Mouse (Mus musculus) bone marrow macrophage, adult 2 months (primary cell): ENCODE data around the gene Ermap. TPM values are rescaled to one million over a fixed set of nuclear protein-coding genes. Genes with fewer than 3 reads are reported as not detected.
A peak's percentile ranks its signal among the peaks of the same experiment; 100 is the strongest.

Experiments
- H3K27ac ChIP-seq: 2 replicates; pipeline ENCODE4 v1.5.1; 2012; ENCODE audit warnings: low read depth, low read length; ENCODE audit not compliant: insufficient read depth
- H3K4me1 ChIP-seq: 2 replicates; pipeline ENCODE4 v1.6.1; 2012; ENCODE audit warnings: low read length; ENCODE audit not compliant: control insufficient read depth, insufficient read depth
- H3K4me3 ChIP-seq: 2 replicates; pipeline ENCODE4 v1.5.1; 2012; ENCODE audit warnings: mild to moderate bottlenecking, low read length, moderate library complexity; ENCODE audit not compliant: insufficient read depth
- CTCF ChIP-seq: IDR thresholded peaks from 2 replicates; pipeline ENCODE4 v1.5.1; 2012; ENCODE audit warnings: low read depth, mild to moderate bottlenecking, low read length, moderate library complexity
- POLR2A ChIP-seq: IDR thresholded peaks from 2 replicates; pipeline ENCODE4 v1.6.1; 2012; ENCODE audit warnings: mild to moderate bottlenecking, low read depth, low read length, borderline replicate concordance
- polyA plus RNA-seq: library from polyadenylated mRNA; stranded (reverse); fragments of >200 nt; gene quantifications from 2 replicates; pipeline ENCODE4 v1.2.4, GENCODE M21; 2012; ENCODE audit not compliant: missing spikeins, insufficient read depth, insufficient read length

The Ermap gene
- polyA plus RNA-seq, 1 experiment, result 0.68 TPM

DNA sequence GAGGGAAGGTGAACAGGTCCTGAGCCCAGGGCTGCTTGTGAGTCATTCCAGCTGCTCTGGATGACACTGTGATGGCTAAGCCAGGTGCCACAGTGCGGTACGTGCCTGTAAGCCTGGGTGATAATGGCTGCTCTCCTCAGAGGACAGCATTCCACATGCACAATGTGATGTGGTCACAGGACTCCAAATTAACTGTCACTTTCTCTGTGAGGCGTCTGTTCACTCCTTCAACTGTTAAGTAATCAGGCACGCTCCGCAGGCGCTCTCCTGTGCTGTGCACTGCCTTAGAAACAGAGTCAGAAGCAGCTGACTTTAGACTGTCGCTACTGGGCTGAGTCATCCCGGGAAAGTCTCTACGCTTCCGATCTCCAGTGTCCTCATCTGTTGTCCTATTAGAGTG is 48.6 kb downstream of the Ermap start:
- Histone ChIP-seq H3K4me3 (no peak overlapping the region), H3K4me1 (no peaks in the 10 kb centered on the region), H3K27ac (no peak overlapping the region)
- TF ChIP-seq POLR2A, result no peak
- no peak for TF ChIP-seq CTCF

DNA sequence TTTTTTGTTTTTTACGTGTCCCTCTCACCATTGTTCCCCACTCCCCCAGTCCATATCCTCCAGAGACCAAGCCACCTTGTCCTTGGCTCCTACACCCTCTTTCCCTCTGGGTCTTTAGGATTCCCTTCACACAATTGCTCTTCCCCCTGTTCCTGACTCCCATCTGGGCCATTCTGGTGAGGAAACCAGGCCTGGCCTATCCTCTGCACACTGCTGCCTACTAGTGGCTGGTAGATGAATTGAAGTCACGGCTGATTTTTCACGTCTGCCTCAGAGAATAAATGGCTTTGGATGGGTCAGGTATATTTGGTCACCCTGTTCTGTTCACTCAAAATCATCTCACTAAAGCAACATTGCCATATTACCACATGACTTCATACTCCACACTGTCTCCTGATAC is 49.7 kb downstream of the Ermap start:
- H3K4me3 ChIP-seq, result no peak overlapping the region
- TF ChIP-seq POLR2A (no peak), CTCF (peak; percentile 84)
- H3K27ac ChIP-seq, result no peak overlapping the region
- no peaks in the 10 kb centered on the region for H3K4me1 ChIP-seq

DNA sequence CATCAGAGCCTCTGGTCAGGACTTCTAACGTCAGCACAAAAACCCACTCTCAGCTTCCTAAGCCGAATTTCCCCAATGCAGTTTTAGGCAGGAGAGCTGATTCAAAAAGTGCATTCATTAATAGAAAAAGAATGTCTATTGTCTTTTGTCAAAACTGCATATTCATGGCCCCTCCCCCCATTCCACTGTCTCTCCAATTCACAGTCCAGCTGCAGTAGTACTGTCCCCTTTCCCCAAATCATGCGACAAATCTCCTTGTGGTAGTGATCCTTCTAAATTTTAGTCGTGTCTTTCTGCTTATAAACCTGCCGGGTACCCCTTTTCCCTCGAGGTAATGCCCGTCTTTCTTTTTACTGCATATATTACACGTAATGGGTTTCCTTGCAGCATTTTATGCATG is 51.0 kb downstream of the Ermap start:
- Histone ChIP-seq H3K4me1 (no peaks in the 10 kb centered on the region), H3K4me3 (no peak overlapping the region), H3K27ac (no peak overlapping the region)
- TF ChIP-seq CTCF (no peak), POLR2A (no peak)

DNA sequence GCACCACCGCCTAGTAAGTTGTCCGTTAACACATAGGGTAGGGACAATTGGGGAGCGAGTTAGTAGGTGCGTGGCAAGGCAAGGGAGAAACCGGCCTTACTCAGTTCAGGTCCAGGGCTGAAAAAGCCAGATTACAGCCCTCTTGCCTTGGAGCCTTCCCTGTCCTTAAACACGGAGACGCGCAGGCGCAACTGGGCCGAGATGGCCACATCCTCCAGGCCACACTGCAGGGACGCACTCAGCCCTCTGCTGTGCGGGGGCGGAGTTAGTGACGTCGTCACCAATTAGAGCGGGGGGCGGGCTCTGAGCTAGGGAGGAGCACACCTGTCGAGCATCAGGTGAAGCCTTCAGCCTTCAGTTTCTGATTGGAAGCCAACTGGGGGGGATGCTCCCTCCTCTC is 51.6 kb downstream of the Ermap start:
- Histone ChIP-seq H3K27ac (no peak overlapping the region), H3K4me3 (no peak overlapping the region), H3K4me1 (no peaks in the 10 kb centered on the region)
- TF ChIP-seq CTCF (no peak), POLR2A (no peak)

DNA sequence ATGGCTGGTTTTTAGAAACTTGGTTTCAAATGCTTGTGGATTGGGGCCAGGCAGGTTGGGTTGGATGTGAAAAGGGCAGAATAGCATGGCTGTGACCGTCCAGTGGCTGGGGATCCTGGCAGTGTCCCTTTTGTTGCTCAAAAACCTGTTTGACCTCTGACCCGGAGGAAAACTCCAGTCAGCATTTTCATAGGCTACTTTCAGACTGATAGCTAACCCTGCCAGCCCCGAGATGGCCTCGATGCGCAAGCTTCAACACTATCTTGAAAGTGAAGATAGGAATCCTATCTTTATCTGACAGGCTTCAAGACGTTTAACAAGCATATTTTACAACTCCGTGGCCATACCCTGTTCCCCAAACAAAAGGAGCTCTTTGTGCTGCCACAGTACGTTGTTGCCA is 52.5 kb downstream of the Ermap start:
- Histone ChIP-seq H3K4me3 (no peak overlapping the region), H3K4me1 (no peaks in the 10 kb centered on the region)
- TF ChIP-seq CTCF, result no peak
- TF ChIP-seq POLR2A, result no peak

DNA sequence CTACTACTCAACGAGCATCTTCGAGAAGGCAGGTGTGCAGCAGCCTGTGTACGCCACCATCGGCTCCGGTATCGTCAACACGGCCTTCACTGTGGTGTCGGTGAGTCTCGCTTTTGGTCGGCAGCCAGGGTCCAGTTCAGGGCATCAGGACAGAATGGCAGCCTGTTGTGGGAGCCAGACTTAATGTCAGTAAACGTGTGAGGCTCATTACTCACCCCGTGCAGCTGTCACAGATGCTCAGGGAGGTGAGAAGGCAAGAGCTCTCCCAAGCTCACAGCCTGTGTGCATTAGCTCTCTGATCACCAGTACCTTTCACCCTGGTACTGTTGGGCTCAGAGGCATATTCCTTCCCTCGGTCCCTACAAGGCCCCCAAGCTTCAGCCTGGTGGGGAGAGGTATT is 56.0 kb downstream of the Ermap start:
- peaks cover 16% of the 10 kb centered on the region for H3K4me1 ChIP-seq

More for the DNA sequence above, 52.5 kb downstream of the Ermap start:
- H3K27ac ChIP-seq, result no peak overlapping the region

DNA sequence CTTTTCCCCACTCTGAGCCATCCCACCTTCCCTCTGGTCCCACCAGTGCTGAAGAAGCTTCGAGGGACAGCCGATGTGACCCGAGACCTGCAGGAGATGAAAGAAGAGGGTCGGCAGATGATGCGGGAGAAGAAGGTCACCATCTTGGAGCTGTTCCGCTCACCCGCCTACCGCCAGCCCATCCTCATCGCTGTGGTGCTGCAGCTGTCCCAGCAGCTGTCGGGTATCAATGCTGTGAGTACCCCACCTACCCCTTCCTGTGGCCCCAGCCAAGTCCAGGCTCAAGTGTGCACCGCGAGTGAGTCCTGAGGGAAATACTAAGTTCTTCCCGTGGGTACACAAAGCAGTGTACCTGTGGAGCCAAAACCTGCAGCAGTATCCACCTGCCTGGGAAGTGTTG is 56.5 kb downstream of the Ermap start:
- Histone ChIP-seq H3K27ac (no peak overlapping the region), H3K4me1 (peaks cover 21% of the 10 kb centered on the region), H3K4me3 (no peak overlapping the region)
- TF ChIP-seq CTCF (no peak), POLR2A (no peak)

More for the DNA sequence above, 56.0 kb downstream of the Ermap start:
- TF ChIP-seq CTCF, result no peak
- no peak for TF ChIP-seq POLR2A
- no peak overlapping the region for H3K27ac ChIP-seq
- no peak overlapping the region for H3K4me3 ChIP-seq

DNA sequence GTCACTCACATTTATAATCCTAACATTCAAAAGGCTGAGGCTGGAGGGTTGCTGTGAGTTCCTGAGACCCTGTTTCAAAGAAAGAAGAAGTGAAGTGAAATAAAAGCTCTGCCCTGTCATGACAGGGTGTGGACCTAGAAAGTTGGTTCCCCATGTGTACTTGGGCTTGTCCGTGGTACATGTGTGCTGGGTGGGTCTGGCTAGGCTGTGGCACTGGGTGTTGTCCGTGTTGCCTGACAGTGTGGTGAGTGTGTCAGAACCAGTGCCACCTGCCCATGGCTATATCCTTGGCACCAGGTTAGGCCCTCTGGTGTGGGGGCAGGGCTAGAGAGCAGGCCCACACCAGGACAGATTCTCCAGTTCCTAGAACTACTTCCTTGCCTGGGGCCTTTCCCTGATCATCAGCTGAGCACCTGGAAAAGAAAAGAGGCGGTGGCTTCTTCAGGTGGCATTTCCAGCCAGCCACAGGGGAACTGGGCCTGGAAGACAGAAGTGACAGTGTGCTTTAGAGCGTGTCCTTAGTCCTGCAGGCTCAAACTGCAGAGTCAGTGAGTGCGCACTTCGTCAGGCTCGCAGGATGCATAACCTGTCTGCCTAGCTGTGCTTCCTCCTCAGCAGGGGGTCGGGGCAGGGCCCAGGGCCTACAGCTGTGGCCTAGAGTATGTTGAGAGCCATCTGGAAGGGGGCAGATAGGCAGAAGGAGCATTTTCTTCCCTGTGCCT is 58.5 kb downstream of the Ermap start:
- Histone ChIP-seq H3K27ac (no peak overlapping the region), H3K4me3 (no peak overlapping the region), H3K4me1 (peaks cover 40% of the 10 kb centered on the region)
- TF ChIP-seq POLR2A (no peak), CTCF (no peak)

DNA sequence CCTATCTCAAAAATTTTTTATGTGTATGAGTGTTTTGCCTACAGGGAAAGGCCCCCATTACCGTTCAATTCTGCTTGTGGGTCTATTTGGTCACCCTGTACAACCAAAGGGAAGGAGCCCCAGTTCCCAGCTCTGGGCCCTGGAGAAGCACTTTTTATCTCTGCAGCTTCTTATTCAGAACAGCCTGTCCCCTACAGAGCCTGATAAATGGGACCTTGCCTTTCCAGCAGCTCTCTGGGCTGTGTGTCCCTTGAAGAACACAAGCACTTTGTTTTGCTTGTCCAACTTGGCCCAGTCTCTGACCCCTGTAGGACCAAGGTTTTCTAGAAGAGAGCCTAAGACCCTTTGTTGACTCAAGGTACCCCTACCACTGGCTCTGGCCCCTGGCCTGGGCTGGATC is 60.7 kb downstream of the Ermap start:
- TF ChIP-seq CTCF (peak; percentile 23; the same call in 1 of the 2 replicates), POLR2A (no peak)
- Histone ChIP-seq H3K4me1 (peaks cover 61% of the 10 kb centered on the region), H3K27ac (no peak overlapping the region), H3K4me3 (no peak overlapping the region)

DNA sequence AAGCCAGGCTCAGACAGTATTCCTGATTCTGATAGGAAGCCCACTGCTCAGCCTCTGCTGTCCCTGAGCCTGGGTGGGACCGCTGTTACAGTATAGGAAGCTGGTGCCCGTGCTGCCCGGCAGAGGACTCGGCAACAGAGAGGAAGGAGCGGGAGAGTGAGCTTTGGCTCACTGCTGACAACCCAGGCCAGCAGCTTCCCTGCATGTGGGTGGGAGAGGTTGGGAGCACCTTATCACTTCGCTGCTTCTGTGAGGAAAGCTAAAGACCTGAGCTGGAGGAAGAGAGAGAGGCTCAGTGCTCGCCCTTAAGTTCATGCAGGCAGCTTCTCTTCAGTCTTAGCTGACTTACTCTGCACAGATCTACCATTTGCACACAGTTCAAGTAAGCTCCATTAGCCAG is 61.3 kb downstream of the Ermap start:
- Histone ChIP-seq H3K4me3 (no peak overlapping the region), H3K27ac (no peak overlapping the region), H3K4me1 (peaks cover 62% of the 10 kb centered on the region)
- TF ChIP-seq CTCF (no peak), POLR2A (no peak)

DNA sequence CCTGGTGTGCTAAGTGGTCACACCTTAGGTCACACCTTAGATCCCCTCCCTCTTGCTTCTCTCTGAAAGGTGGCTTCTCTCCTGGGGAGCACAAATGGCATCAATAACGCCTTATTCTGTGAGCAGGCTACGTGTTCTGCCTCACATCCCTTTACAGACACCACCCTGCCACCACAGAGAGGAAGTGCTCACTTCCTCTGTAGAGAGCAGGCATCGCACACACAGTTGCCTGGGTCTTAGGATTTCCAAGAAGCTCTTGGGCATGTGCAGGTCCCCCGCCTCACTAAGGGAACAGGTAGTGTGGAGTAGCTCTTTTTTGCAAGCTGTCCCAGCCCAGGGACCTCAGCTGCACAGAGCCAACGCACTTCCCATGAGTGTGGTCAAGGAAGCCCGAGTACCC is 62.6 kb downstream of the Ermap start:
- TF ChIP-seq POLR2A, result no peak
- TF ChIP-seq CTCF, result no peak
- Histone ChIP-seq H3K4me1 (peaks cover 66% of the 10 kb centered on the region), H3K4me3 (no peak overlapping the region), H3K27ac (peak overlapping the region; percentile 82)
